Mouse (Mus musculus): ENCODE data around the gene Dlst.

DNA sequence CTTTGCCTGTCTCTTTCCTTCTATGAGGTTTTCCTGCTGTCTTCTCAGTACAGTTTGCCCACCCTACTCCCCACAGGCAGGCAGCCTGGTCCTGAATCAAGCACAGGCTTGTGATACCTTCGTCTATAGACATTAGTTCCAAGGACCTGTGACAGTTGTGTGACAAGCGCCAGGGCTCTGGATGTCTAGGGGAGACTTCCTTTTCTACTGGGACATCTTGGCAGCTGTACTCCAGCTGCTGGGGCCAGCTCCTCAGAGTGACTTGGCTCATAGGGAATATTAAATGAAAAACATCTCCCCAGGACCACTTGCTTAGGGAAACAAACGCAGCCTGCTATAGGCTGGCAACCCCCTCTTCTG is 60.3 kb downstream of the Dlst start:
- TF ChIP-seq POLR2A (IDR thresholded peaks at IDR 0.05; ENCODE audit: borderline replicate concordance, extremely low read depth, insufficient read depth, insufficient read length, poor library complexity, severe bottlenecking) (no peak), CTCF (IDR thresholded peaks at IDR 0.05; ENCODE audit: borderline replicate concordance, extremely low read depth, insufficient read depth, insufficient read length) (no peak)
